Mouse (Mus musculus) MEL-GATA-1-ER (cell line): ENCODE results near the gene Arid1a.

ENCODE experiments used
- DNase-seq: peaks from one replicate; pipeline ENCODE4 v3.0.0-alpha.2; 2012; ENCODE audit warnings: low read depth; ENCODE audit errors: extremely low read depth

Arid1a gene

GRCm38 (mm10) chr4:133756514-133757268 lies at the start of gene Arid1a:
TSS of gene Arid1a (minus strand) at chr4:133756769.
- peak; percentile 92 for DNase-seq

- DNase-seq, result peak; percentile 71
Observed at GRCm38 (mm10) chr4:133804401-133805263, 48.1 kb upstream of the Arid1a start.

GRCm38 (mm10) chr4:133800589-133800988 lies 44.0 kb upstream of the Arid1a start:
- DNase-seq, result no peak

- no peak for DNase-seq
Observed at GRCm38 (mm10) chr4:133793269-133793668, 36.7 kb upstream of the Arid1a start.

- no peak for DNase-seq
Observed at GRCm38 (mm10) chr4:133774570-133775554, 18.3 kb upstream of the Arid1a start.

- DNase-seq, result no peak
Observed at GRCm38 (mm10) chr4:133769157-133769556, 12.6 kb upstream of the Arid1a start.

GRCm38 (mm10) chr4:133763112-133763511 lies 6.5 kb upstream of the Arid1a start:
- DNase-seq, result no peak

- no peak for DNase-seq
Observed at GRCm38 (mm10) chr4:133759659-133760058, 3.1 kb upstream of the Arid1a start.

- DNase-seq, result peak; percentile 97
Observed at GRCm38 (mm10) chr4:133757269-133757835, 783 bp upstream of the Arid1a start.

- no peak for DNase-seq
Observed at GRCm38 (mm10) chr4:133755861-133756371, 653 bp downstream of the Arid1a start.

GRCm38 (mm10) chr4:133754871-133755765 lies 1.5 kb downstream of the Arid1a start:
- DNase-seq, result no peak

- peak; percentile 79 for DNase-seq
Observed at GRCm38 (mm10) chr4:133754238-133754637, 2.3 kb downstream of the Arid1a start.

- no peak for DNase-seq
Observed at GRCm38 (mm10) chr4:133753375-133754190, 3.0 kb downstream of the Arid1a start.

- DNase-seq, result no peak
Observed at GRCm38 (mm10) chr4:133752449-133753374, 3.9 kb downstream of the Arid1a start.

- DNase-seq, result peak; percentile 88
Observed at GRCm38 (mm10) chr4:133751521-133752448, 4.8 kb downstream of the Arid1a start.

- no peak for DNase-seq
Observed at GRCm38 (mm10) chr4:133750184-133750775, 6.3 kb downstream of the Arid1a start.
